Mouse (Mus musculus) CD4-positive, CD25-positive, alpha-beta regulatory T cell, adult 4 months (primary cell): Measurements from ENCODE around the gene Rbms2. TPM values are rescaled to one million over a fixed set of nuclear protein-coding genes. Genes with fewer than 3 reads are reported as not detected.
"Not testable (repeated sequence)": the region's sequence is repeated elsewhere in the genome, so short reads cannot be mapped to it uniquely, and the experiment has no call there.

Source experiments
- ATAC-seq: one replicate; pipeline ENCODE4 v1.8.0; 2017
- polyA plus RNA-seq, 2 experiments: library from polyadenylated mRNA; unstranded; fragments of 100-300 nt; shearing (Covaris generic); gene quantifications; one replicate each; pipeline ENCODE4 v1.2.1; 2017

Gene Rbms2
- polyA plus RNA-seq, 2 experiments from 2014 or later = 24.9 to 31.7 TPM

DNA sequence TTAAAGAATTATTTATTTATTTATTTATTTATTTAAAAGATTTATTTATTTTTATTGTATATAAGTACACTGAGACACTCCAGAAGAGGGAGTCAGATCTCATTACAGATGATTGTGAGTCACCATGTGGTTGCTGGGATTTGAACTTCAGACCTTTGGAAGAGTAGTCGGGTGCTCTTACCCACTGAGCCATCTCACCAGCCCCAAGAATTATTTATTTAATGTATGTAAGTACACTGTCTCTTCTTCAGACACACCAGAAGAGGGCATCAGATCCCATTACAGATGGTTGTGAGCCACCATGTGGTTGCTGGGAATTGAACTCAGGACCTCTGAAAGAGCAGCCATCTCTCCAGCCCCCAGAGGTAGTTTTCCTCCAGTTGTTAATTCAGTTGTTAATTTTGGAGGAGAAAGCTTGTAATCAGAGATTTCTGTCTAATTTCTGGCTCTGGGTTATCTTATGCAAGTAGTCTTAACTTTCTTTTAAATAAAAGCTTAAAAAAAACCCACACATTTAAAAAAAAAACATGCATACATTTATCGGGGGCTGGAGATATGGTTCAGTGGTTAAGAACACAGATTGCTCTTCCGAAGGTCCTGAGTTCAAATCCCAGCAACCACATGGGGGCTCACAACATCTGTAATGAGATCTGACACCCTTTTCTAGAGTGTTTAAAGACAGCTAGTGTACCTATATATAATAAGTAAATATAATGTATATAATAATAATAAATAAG, 12.1 kb upstream of the Rbms2 start:
- ATAC-seq = not testable (repeated sequence)

DNA sequence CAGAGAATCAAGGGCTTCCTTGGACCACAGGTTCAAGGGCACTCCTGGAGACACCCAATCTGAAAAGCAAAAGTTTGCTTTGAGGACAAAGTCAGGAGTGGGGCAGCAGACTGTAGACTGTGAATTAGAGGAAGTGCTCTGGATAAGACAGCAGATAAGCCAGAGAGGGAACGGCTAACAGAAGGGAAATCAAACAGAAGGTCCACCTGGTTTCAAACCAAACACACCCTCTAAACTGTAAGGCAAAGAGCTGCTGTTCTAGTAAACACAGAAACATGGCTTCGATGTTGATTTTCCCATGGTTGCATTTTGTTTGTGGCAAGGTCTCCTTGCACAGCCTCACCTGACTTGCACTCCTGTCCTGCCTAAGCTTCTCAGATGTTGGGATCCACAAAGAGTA, 11.4 kb upstream of the Rbms2 start:
- no peak for ATAC-seq

DNA sequence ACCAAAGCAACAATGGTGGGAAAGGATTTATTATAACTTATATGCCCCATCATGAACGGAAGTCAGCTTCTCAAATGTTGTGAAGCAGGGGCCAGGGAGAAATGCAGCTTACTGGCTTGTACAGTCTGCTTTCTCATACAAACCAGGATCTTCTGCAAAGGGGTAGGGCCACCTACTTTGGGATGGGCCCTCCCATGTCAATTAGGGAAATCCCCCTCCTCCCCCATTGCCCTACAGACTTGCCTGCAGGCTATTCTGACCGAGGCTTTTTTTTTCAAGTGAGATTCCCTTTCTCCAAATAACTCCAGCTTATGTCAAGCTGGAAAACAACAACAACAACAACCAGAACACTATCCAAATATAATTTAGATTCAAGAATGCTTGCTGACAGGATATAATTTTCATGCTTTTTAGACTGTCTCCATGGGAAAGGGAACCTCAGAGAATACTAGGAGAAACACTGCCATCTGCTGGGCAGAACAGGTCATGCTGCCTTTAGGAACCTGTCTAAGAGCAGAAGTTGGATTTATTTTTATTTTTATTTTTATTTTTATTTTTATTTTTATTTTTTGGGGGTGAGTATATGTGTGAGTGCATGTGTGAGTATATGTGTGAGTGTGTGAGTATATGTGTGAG, 8.3 kb upstream of the Rbms2 start:
- peak; percentile 63 for ATAC-seq

DNA sequence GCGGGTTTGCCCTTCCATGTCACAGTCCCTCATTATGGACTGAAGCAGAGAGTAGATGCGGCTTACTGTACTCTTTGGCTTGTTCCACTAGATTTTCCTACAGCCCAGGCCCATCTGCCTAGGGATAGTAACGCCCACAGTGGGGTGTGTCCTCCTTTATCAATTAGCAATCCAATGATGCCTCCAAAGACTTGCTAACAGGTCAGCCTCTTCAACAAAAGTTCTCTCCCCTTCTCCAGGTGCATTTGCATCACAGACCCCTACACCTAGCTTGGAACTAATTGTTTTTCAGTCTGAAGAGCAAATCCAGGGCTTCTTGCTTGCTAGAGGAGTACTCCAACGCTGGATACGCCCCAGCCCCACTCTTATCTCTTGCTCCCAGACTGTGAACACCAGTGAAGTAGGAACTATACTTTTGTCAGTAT, 7.1 kb upstream of the Rbms2 start:
- ATAC-seq = no peak

DNA sequence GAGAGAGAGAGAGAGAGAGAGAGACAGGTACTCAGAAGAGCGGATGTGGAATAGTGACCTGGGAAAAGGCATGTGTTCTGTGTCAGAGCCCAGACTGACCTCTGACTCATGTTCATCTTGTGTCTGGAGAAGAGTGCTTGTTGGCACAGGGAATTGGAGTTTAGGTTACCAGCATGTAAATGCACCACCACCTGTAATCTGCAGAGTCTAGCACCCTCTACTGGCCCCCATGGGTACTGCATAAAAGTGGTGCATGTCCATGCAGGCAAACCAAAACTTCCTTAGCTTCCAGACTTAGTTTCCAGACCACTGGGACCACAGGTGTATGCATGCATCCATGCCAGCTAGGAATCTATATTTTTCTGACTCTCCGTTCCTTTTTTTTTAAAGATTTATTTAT, 5.9 kb upstream of the Rbms2 start:
- peak; percentile 78 for ATAC-seq

DNA sequence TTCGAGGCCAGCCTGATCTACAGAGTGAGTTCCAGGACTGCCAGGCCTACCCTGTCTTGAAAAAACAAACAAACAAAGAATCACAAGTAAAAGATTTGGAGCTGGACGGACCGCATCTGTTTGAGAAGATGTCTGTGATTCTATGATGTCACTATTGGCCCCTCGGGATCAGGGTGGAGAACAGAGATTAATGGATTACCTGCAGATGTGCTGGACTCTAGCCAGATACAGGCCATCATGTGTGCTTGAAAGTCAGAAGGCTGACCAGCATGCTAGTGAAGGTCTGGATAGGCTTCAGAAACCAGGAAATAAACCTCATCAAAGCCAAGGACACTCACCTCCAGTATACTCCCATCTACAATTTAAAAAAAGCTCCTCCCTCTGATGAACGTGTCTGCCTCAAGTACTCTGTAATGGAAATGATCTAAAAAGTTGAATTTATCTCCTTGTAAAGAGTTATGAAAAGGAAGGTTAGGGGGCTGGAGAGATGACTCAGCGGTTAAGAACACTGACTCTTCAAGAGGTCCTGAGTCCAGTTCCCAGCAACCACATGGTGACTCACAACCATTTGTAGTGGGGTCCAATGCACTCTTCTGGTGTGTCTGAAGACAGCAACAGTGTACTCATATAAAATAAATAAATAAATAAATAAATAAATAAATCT, 5.3 kb upstream of the Rbms2 start:
- no peak for ATAC-seq

DNA sequence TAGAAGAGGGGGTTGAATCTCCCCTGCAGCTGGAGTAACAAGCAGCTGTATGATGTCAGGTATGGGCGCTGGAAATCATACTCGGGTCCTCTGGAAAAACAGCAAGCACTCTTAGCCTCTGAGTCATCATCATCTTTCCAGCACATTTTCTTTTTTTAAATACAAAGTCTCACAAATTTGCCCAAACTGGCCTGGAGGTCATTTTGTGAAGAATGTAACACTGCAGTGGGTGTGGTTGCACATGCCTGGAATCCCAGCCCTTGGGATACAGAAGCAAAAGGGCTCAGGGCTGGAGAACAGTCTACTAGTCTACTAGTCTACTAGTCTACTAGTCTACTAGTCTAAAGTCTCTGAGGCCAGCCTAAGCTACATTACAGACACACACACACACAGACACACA, 4.2 kb upstream of the Rbms2 start:
- no peak for ATAC-seq

DNA sequence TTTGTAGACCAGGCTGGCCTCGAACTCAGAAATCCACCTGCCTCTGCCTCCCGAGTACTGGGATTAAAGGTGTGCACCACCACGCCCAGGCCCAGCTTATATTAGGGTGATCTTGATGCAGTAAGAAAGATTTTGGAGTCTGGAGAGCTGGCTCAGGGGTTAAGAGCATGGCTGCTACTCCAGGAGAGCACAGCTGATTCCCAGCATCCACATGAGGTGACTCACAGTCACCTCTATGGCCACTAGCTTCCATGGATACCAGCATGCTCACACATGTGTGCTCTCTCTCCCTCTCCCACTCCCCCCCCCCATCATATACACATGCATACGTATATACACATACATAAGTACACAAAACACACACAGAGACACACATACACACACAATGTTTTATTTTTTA, 2.8 kb downstream of the Rbms2 start:
- ATAC-seq = no peak

DNA sequence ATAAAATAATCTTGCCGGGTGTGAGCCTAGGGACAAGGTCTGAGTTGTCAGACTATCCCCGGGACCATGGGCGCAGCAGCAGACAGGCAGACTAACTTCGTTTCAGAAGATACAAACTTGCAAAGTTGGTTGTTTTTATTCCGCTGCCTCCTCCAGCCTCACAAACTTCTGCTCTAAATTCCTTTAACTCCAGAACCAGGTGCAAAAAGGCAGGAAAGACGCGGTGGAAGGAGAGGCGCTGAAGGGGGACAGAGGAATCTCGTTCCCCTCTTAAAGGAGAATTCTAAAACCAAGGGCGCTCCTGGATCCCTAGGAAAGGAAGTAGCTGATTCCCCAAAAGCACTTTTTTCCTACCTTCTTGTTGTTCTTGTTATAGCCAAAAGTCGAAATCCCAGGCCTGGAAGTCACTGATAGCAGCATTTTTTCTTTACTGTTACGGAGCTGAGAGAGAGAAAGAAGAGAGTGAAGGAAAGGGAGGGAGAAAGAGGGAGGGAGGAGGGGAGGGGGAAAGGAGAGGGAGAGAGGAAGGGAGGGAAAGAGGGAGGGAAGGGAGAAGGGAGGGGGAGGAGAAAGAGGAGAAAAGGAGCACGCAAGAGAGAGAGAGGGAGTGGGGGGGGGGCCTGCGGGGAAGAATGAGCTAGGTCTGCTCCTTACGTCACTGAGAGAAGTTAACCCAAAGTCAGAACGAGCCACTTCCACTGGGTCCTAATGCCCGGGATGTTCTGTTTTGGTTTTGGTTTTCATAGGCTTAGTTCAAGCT, 3.9 kb downstream of the Rbms2 start:
- peak; percentile 99 for ATAC-seq

DNA sequence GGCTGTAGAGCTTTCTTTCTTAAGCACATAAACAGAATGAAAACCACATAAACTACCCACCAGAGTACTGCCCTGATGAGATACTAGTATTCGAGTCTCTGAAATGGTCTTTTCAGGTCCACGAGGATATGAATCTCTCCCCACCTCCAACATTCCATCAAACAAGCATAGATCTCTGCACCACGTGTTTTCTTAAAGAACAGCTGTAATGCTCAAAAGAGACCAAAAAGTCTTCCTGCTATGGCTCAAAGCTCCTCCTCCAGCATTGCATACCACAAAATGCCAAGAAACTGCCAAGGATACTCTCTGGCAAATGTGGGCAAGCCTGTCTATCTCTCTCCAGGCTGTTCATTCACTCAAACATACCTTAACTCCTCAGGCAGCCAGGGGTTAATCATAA, 4.8 kb downstream of the Rbms2 start:
- no peak for ATAC-seq

DNA sequence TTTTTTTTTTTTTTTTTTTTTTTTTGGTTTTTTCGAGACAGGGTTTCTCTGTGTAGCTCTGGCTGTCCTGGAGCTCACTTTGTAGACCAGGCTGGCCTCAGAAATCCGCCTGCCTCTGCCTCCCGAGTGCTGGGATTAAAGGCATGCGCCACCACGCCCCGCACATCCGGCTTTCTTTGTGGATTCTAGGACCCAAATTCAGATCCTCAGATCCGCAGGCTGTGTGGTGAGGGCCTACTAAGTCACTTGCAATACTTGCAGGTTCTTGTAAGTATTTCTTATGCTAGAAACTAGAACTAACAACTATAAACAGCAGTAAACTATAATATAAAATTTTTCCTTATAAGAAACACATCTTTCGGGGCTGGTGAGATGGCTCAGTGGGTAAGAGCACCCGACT, 8.7 kb downstream of the Rbms2 start:
- not testable (repeated sequence) for ATAC-seq

DNA sequence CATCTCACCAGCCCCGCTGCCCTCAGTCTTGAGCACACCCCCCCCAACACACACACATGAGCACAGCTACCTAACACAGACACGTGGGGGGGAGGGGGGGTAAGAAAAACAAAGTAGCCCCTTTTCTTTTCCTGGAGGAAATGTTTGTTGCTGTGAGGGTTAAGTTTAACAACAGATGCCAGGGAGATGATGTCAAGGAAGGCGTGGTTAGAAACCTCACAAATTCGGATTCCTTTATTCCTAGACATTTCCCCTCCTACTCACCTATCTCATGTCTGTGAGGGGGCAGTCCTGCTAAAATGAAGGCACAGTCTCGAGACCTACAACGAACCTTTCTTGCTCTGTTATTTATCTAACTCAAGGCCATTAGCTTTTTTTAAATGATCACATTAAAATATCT, 13.0 kb downstream of the Rbms2 start:
- ATAC-seq = no peak

DNA sequence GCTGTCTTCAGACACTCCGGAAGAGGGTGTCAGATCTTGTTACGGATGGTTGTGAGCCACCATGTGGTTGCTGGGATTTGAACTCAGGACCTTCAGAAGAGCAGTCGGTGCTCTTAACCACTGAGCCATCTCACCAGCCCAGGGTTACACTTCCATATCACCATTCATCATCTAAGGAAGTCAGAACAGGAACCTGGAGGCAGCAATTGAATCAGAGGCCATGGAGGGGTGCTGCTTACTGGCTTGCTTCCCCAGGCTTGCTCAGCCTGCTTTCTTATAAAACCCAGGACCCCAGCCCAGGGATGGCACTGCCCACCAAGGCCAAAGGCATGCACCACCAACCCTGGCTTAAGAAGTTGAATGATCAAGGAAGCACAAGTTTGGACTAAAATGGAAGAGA, 14.4 kb downstream of the Rbms2 start:
- not testable (repeated sequence) for ATAC-seq

DNA sequence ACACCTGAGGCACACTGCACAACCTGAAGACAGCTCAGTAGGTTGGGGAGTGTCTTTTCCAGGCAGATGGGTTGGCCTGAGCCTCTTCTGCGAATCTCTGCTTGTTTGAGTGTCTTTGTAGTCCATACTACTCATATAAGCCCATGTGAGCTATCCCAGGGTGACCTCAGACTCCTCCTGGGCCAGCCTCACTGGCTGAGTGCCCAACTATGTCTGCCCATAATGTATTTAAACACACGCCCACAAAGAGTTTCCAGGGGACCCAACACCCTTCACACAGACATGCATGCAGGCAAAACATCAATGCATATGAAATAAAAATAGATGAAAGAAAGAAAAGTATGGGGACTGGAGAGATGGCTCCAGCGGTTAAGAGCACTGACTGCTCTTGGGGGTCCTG, 26.1 kb downstream of the Rbms2 start:
- ATAC-seq = no peak

DNA sequence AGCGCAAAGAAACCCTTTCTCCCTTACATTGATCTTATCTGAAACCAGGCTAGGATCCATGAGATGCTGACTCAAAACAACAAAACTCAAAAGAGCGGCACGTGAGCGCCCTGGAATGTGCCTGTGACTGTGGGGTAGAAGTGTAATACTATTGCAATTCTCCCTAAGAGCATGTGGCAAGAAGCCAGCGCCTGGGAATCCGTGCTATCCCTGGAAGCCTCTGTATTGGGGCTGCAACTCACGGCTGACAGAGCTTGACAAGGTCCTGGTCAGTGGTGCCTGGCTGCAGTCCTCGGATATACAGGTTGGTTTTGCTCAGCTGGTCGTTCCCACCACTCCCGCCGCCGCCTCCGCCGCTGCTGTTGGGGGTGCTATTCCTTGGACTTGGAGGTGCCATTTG, 29.2 kb downstream of the Rbms2 start:
- ATAC-seq = no peak

DNA sequence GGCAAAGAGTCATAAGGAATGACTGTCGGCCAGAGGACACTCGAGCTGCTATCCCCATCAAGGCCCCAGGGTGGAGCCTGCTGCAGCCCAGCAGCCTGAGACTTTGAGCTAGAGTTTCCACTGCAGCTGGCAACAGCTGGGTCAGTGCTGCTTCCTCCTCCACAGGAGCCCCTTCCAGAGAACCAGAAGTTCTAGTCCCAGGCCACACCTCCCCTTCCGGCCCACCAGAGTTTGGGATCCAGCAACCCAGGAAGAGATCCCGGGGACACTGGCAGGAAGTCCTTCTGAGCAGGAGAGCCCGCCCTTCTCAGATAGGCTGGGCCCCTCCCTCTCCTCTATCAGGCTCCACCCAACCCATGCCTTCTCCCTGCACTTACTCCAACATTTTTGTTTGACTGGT, 30.5 kb downstream of the Rbms2 start:
- no peak for ATAC-seq

DNA sequence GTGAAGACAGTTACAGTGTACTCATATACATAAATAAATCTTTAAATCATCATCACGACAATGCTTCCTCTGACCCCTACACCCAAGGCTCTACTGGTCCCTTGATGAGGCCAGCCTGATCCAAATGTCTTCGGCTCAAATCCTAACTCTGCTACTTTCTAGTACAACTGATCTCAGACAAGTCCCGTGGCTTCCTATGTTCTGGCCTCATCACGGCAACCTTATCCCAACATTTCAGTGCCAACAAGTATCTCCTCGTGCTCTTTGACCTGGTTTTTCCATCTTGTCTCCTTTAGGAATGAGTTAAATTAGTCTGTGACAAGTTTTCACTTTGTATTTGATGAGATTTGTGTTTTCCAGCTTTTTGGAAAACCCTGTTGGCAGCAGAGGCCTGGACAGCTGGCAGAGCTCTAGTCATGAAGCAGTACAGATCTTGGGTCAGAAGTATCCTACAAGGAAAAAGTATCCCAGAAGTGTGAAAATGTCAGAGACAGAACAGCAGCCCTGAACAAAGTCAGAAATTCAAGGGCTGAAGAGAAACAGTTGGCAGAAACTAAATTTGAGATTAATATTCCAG, 31.2 kb downstream of the Rbms2 start:
- no peak for ATAC-seq

DNA sequence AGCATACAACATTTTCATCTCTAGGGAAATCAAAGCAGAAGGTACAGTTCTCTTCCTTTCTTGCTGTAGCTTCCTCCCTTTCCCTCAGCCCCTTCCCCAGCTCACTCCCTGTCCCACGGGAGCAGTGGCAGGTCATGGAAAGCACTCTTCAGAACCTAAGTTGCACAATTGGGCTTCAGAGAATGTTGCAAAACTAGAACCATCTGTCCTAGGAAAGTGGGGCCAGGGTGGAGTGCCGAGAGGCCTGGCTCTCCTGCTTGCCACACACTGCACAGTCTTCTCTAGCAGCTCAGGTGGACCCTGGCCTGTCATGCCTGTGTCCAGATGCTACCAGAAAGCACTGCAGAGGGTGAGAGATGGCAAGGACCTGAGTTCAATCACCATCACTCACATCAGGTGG, 35.1 kb downstream of the Rbms2 start:
- ATAC-seq = no peak

DNA sequence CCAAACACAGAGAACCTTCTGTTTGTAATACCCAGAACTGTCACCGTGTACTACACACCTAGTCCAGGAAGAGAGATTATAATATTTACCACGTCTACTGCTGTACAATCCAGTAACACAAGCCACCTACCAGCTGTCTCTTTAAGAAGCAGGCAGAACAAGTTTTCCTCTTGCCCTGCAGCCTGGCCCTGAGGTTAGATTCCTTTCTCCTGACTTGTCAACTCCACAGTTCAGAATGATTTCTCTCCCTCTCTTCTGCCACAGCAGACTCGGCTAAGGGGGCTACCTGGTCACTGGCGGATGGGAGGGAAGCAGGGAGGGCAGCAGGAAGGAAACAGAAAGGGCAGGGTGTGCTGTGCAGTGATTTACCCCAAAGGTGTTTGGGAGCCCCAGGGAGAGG, 36.4 kb downstream of the Rbms2 start:
- ATAC-seq = no peak

DNA sequence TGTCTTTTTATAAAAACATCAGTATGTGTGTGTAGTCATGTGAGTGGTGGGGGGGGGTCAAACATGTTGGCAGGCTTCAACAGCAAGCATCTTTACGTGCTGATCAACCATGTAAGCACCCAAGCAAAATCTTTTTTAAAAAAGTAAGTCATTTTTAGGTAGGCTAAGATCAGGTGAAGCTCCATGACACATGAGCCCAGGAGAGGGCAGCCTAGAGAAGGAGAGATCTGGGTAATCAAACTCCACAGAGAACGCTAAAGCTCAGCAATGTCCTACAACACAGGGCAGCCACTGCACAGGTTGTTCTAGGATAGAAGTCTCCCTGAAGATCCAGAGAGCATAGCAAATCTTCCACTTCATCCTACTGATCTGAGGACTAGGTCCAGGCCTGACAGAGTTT, 37.9 kb downstream of the Rbms2 start:
- ATAC-seq = no peak

DNA sequence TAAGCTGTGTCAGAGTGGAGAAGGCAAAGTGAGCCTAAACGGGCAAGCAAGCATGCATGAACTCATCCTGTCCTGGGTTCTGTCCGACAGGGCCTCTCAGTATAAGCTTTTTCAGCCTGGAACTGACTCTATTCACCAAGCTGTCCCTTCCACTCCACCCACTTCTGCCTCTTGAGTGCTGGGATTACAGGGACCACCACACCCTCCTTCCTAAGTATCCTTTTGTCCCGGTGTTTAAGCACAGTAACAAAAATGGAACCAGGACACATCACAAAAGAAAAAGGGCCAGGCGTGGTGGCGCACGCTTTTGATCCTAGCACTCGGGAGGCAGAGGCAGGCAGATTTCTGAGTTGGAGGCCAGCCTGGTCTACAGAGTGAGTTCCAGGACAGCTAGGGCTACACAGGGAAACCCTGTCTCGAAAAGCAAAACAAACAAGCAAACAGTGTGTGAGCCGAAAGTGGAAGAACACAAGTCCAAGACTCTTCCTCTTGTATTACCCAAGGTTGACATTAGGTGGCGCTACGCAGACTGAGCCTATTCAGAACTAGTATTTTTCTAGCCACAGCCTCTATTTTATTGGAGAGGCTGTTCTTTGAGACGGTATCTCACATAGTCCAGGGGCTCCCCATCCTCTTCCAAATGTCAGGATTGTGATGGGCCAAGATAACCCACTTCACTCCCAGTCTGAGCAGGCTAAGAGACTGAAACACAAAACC, 39.7 kb downstream of the Rbms2 start:
- peak; percentile 60 for ATAC-seq

DNA sequence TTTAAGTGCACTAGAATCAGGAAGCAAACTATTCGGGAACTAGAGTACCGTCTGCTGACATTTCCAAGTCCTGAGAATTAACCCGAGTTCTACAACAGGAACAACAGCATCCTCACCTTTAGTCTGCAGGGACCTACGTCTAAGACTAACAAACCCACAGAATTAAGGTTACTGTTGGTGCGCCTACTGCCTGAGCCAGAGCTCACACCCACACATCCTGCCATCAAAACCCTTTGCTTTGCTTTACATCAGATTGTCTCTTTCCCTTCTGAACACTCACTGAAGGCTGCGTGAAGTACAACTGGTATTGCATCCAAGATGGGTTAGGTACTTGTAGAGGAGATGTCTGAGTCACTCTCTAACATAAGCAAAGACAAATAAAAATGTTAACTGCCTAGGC, 44.7 kb downstream of the Rbms2 start:
- peak; percentile 81 for ATAC-seq
